In the genomic region with DNA sequence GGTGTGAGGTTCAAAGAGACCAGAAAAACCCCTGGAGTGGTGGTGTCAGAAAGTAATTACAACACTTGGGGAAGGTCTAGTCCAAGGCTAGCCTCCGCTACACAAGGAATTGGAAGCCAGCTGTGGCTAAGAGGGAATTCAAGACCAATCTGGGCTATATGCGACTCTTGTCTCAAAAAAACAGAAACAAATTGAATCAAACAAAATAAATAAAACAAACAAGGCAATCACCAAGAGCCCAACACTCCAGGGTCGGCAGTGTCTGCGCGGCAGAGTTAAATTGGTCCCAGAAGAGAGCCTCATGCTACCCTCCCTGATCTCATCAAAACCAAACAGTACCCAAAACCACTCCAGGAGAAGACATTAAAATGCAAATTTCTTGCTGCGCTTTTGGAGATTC, we compare ENCODE assay signal across 16 mouse cellular contexts. TPM values are rescaled to one million over a fixed set of nuclear protein-coding genes. Genes with fewer than 3 reads are reported as not detected.
A peak's percentile ranks its signal among the peaks of the same experiment; 100 is the strongest.
DNase-seq lines count a peak whose midpoint lies in the region; ATAC-seq and TF ChIP-seq lines count a peak whose summit lies in the region.
"Had no signal": no experiment of that assay in that cellular context is flagged by ENCODE, and none has a peak within 500 bp of the region (broad histone marks: within the 10 kb centered on the region; RNA-seq: fewer than 3 reads in every experiment).

No protein-coding gene starts in this region.

- H3K36me3 ChIP-seq in lung, embryonic 14.5 days (ENCODE audit: insufficient read depth): no peaks in the 10 kb centered on the region
- no peaks in the 10 kb centered on the region for H3K36me3 ChIP-seq in forebrain, postnatal 0 days (ENCODE audit: insufficient read depth)
- no peaks in the 10 kb centered on the region for H3K36me3 ChIP-seq in stomach, embryonic 14.5 days (ENCODE audit: control insufficient read depth, insufficient read depth, low read length)
- H3K36me3 ChIP-seq: heart, embryonic 12.5 days; limb, embryonic 12.5 days had no signal

- no peak for TF ChIP-seq CTCF in lung, embryonic 14.5 days (IDR thresholded peaks at IDR 0.05; ENCODE audit: low read depth)
- no peak for TF ChIP-seq CTCF in forebrain, postnatal 0 days (IDR thresholded peaks at IDR 0.05; ENCODE audit: low read depth)

- H3K4me1 ChIP-seq in lung, embryonic 14.5 days (ENCODE audit: insufficient read depth): peaks cover 4% of the 10 kb centered on the region; the same call in 1 of the 2 replicates
- H3K4me1 ChIP-seq in forebrain, postnatal 0 days (ENCODE audit: insufficient read depth): no peaks in the 10 kb centered on the region; the same call in 1 of the 2 replicates
- 0 out of 2 replicates have a peak, but pooled peaks cover 4% of the 10 kb centered on the region for H3K4me1 ChIP-seq in stomach, embryonic 14.5 days (ENCODE audit: control insufficient read depth, insufficient read depth, low read length)

- no peaks in the 10 kb centered on the region for H3K9me3 ChIP-seq in lung, embryonic 14.5 days (ENCODE audit: low read depth, low read length)
- H3K9me3 ChIP-seq in forebrain, postnatal 0 days (ENCODE audit: low read length): no peaks in the 10 kb centered on the region
- no peaks in the 10 kb centered on the region for H3K9me3 ChIP-seq in stomach, embryonic 14.5 days (ENCODE audit: control insufficient read depth, low read depth, low read length)
- H3K9me3 ChIP-seq: heart, embryonic 12.5 days; limb, embryonic 12.5 days had no signal

- 9% methylated on average over 6 of the region's 6 CpGs for WGBS in lung, embryonic 14.5 days
- WGBS in forebrain, postnatal 0 days: 6% methylated on average over 6 of the region's 6 CpGs
- 9% methylated on average over 6 of the region's 6 CpGs for WGBS in stomach, embryonic 14.5 days

- ATAC-seq in lung, embryonic 14.5 days (ENCODE audit: insufficient read depth): no peak
- no peak for ATAC-seq in forebrain, postnatal 0 days
- ATAC-seq in stomach, embryonic 14.5 days (ENCODE audit: insufficient number of reproducible peaks, insufficient read depth, low FRiP score, low read depth): no peak
- no peak for ATAC-seq in megakaryocyte, adult 5-6 weeks (ENCODE audit: poor library complexity, severe bottlenecking)

- H3K27ac ChIP-seq in lung, embryonic 14.5 days (ENCODE audit: low read depth): no peak overlapping the region
- H3K27ac ChIP-seq in forebrain, postnatal 0 days (ENCODE audit: low read depth, low read length): no peak overlapping the region
- H3K27ac ChIP-seq in stomach, embryonic 14.5 days (ENCODE audit: low read length): no peak overlapping the region
- H3K27ac ChIP-seq: limb, embryonic 12.5 days had no signal

- H3K9ac ChIP-seq in lung, embryonic 14.5 days: no peak overlapping the region
- H3K9ac ChIP-seq in forebrain, postnatal 0 days: no peak overlapping the region
- H3K9ac ChIP-seq in stomach, embryonic 14.5 days (replicated peaks; ENCODE audit: low read depth, low read length): no peak overlapping the region
- H3K9ac ChIP-seq: heart, embryonic 12.5 days; limb, embryonic 12.5 days had no signal

- H3K4me2 ChIP-seq in lung, embryonic 14.5 days: peak overlapping the region; percentile 74; the same call in 1 of the 2 replicates
- H3K4me2 ChIP-seq in forebrain, postnatal 0 days (ENCODE audit: low read depth): no peak overlapping the region
- H3K4me2 ChIP-seq in stomach, embryonic 14.5 days (replicated peaks; ENCODE audit: low read depth, low read length): peak overlapping the region; percentile 73

- DNase-seq in heart, adult 11 months: peak; percentile 64
- DNase-seq in heart, adult 9 months (ENCODE audit: low spot score in 2 of 2): no peak
- no peak for DNase-seq in lung, embryonic 14.5 days
- no peak for DNase-seq in lung, postnatal 10 days
- DNase-seq in forebrain, postnatal 0 days: no peak
- no peak for DNase-seq in testis, postnatal 14 days (ENCODE audit: low spot score)
- DNase-seq: adrenal gland, postnatal 14 days; thymus, adult 2 months had no signal

- H3K4me3 ChIP-seq in lung, embryonic 14.5 days (ENCODE audit: low read depth, low read length): no peak overlapping the region
- H3K4me3 ChIP-seq in forebrain, postnatal 0 days (ENCODE audit: low read depth, low read length): 0 out of 2 replicates have a peak overlapping the region, but pooled peaks have one; percentile 43
- H3K4me3 ChIP-seq in stomach, embryonic 14.5 days (ENCODE audit: low read depth, low read length): peak overlapping the region; percentile 42; the same call in 1 of the 2 replicates

- peaks cover 46% of the 10 kb centered on the region for H3K27me3 ChIP-seq in lung, embryonic 14.5 days (ENCODE audit: insufficient read depth, low read length)
- peaks cover 26% of the 10 kb centered on the region for H3K27me3 ChIP-seq in forebrain, postnatal 0 days (ENCODE audit: insufficient read depth, low read length)
- H3K27me3 ChIP-seq in stomach, embryonic 14.5 days (ENCODE audit: control insufficient read depth, insufficient read depth, low read length): peaks cover 28% of the 10 kb centered on the region

RNA-seq across cellular contexts. Expression of a gene that starts 1.4 kb away (rescaled TPM):
- 4.2 and 4.4 TPM in 2 replicates for polyA plus RNA-seq in lung, embryonic 14.5 days (2014; fragmentation: Nextera tagmentation; extraction: Ambion mirVana)
- 4.6 and 11.6 TPM in 2 replicates for total RNA-seq in forebrain, postnatal 0 days (2014; rRNA removed)
- 6.8 and 8.6 TPM in 2 replicates for polyA plus RNA-seq in forebrain, postnatal 0 days (2015; fragmentation: Nextera tagmentation; extraction: Ambion mirVana)
- polyA plus RNA-seq in stomach, embryonic 14.5 days (2014; fragmentation: Nextera tagmentation; extraction: Ambion mirVana): 65.6 and 70.4 TPM in 2 replicates
- not detected in 2 replicates for total RNA-seq in megakaryocyte, adult 5-6 weeks (2015)
- not detected in 2 replicates for total RNA-seq in megakaryocyte, adult 5-6 weeks (2017)
- polyA plus RNA-seq: heart, embryonic 12.5 days had no signal

RNA-seq across cellular contexts. Expression of a gene that starts 28.3 kb away (rescaled TPM):
- polyA plus RNA-seq in lung, embryonic 14.5 days (2014; fragmentation: Nextera tagmentation; extraction: Ambion mirVana): 68.8 and 78.7 TPM in 2 replicates
- 112 and 136 TPM in 2 replicates for total RNA-seq in forebrain, postnatal 0 days (2014; rRNA removed)
- polyA plus RNA-seq in forebrain, postnatal 0 days (2015; fragmentation: Nextera tagmentation; extraction: Ambion mirVana): 154 and 183 TPM in 2 replicates
- polyA plus RNA-seq in stomach, embryonic 14.5 days (2014; fragmentation: Nextera tagmentation; extraction: Ambion mirVana): 49.7 and 60.6 TPM in 2 replicates
- 33.7 and 43.6 TPM in 2 replicates for total RNA-seq in megakaryocyte, adult 5-6 weeks (2015)
- total RNA-seq in megakaryocyte, adult 5-6 weeks (2017): 79.9 and 111 TPM in 2 replicates

RNA-seq across cellular contexts. Expression of a gene that starts 50.7 kb away (rescaled TPM):
- not detected in 2 replicates for polyA plus RNA-seq in lung, embryonic 14.5 days (2014; fragmentation: Nextera tagmentation; extraction: Ambion mirVana)
- not detected in 2 replicates for total RNA-seq in forebrain, postnatal 0 days (2014; rRNA removed)
- polyA plus RNA-seq in forebrain, postnatal 0 days (2015; fragmentation: Nextera tagmentation; extraction: Ambion mirVana): 0.15 TPM in 1 of 2 replicates, not detected in the other
- polyA plus RNA-seq in stomach, embryonic 14.5 days (2014; fragmentation: Nextera tagmentation; extraction: Ambion mirVana): not detected in 2 replicates
- total RNA-seq in megakaryocyte, adult 5-6 weeks (2015): not detected in 2 replicates
- not detected in 2 replicates for total RNA-seq in megakaryocyte, adult 5-6 weeks (2017)
- total RNA-seq: gastrocnemius, adult 18-20 months; layer of hippocampus, postnatal 10 days; neutrophil, adult 5-6 weeks had no signal
- polyA plus RNA-seq: C2C12; heart, embryonic 12.5 days; limb, embryonic 12.5 days had no signal
